Mouse (Mus musculus) intestine, embryonic 16.5 days (tissue): ENCODE data around the gene Sult2a8. TPM values are rescaled to one million over a fixed set of nuclear protein-coding genes. Genes with fewer than 3 reads are reported as not detected.
"Not testable (repeated sequence)": the region's sequence is repeated elsewhere in the genome, so short reads cannot be mapped to it uniquely, and the experiment has no call there.

Source experiments
- ATAC-seq: fragments of 200-750 bp; cut with Nextera tagmentation; 2 replicates; pipeline ENCODE4 v1.8.0; 2017; ENCODE audit warnings: moderate TSS enrichment, moderate library complexity
- H3K27ac ChIP-seq: fragments of 300-500 bp; sonication (generic); 2 replicates; pipeline ENCODE4 v1.5.1; 2014; ENCODE audit warnings: mild to moderate bottlenecking, low read length
- H3K27me3 ChIP-seq: fragments of 300-500 bp; sonication (generic); replicated peaks from 2 replicates; pipeline ENCODE4 v1.6.1; 2014; ENCODE audit warnings: low read length, control low read depth, mixed read lengths; ENCODE audit not compliant: control insufficient read depth, insufficient read depth
- H3K36me3 ChIP-seq: fragments of 300-500 bp; sonication (generic); 2 replicates; pipeline ENCODE4 v1.6.1; 2014; ENCODE audit warnings: low read length, control low read depth; ENCODE audit not compliant: control insufficient read depth, insufficient read depth
- H3K4me1 ChIP-seq: fragments of 300-500 bp; sonication (generic); 2 replicates; pipeline ENCODE4 v1.6.1; 2014; ENCODE audit warnings: low read length, control low read depth, mixed read lengths; ENCODE audit not compliant: control insufficient read depth, insufficient read depth
- H3K4me2 ChIP-seq: fragments of 300-500 bp; sonication (generic); 2 replicates; pipeline ENCODE4 v1.6.1; 2014; ENCODE audit warnings: low read depth, low read length, control low read depth
- H3K4me3 ChIP-seq: fragments of 300-500 bp; sonication (generic); 2 replicates; pipeline ENCODE4 v1.5.1; 2014; ENCODE audit warnings: mild to moderate bottlenecking, low read length
- H3K9ac ChIP-seq: fragments of 300-500 bp; sonication (generic); 2 replicates; pipeline ENCODE4 v1.6.1; 2014; ENCODE audit warnings: low read depth, low read length
- H3K9me3 ChIP-seq: fragments of 300-500 bp; sonication (generic); 2 replicates; pipeline ENCODE4 v1.6.1; 2016; ENCODE audit warnings: low read length, control low read depth; ENCODE audit not compliant: control insufficient read depth
- WGBS: fragments of 180-500 bp; shearing (Covaris S2); extraction: QIAGEN DNeasy Blood & Tissue Kit; methylation state at CpG from one replicate; pipeline ENCODE4 v1.1.7; 2014; 5-methylcytosine and 5-hydroxymethylcytosine counted together
- polyA plus RNA-seq: library from polyadenylated mRNA; unstranded; fragments of >200 nt; fragmentation: Nextera tagmentation; extraction: Ambion mirVana; gene quantifications from 2 replicates; pipeline ENCODE4 v1.2.1, GENCODE M21; 2015

Gene Sult2a8
- 0.09 TPM in 1 of 2 replicates, not detected in the other for polyA plus RNA-seq

GRCm38 (mm10) chr7:14446534-14446933, at the start of gene Sult2a8:
Gene Sult2a8 (minus strand): TSS chr7:14446769.
- Histone ChIP-seq H3K4me1 (no peaks in the 10 kb centered on the region), H3K36me3 (no peaks in the 10 kb centered on the region), H3K4me3 (no peak within 1 kb of the TSS), H3K9me3 (no peaks in the 10 kb centered on the region), H3K27ac (no peak within 1 kb of the TSS), H3K27me3 (no peaks in the 10 kb centered on the region), H3K4me2 (no peak within 1 kb of the TSS), H3K9ac (no peak within 1 kb of the TSS)
- 62% methylated on average over 3 of the region's 3 CpGs for WGBS
- no peak for ATAC-seq

- Histone ChIP-seq H3K9ac (no peak within 1 kb of the TSS), H3K4me1 (no peaks in the 10 kb centered on the region), H3K9me3 (no peaks in the 10 kb centered on the region), H3K27ac (no peak within 1 kb of the TSS), H3K36me3 (no peaks in the 10 kb centered on the region), H3K4me3 (no peak within 1 kb of the TSS), H3K27me3 (no peaks in the 10 kb centered on the region), H3K4me2 (no peak within 1 kb of the TSS)
- ATAC-seq, result no peak
- WGBS, result 88% methylated on average over 4 of the region's 4 CpGs
Measured at GRCm38 (mm10) chr7:14494130-14494529, 47.6 kb upstream of the Sult2a8 start, which contains the start of gene Sult2a7. Gene Sult2a7 (minus strand): TSS chr7:14494230.

GRCm38 (mm10) chr7:14492886-14493285, 46.3 kb upstream of the Sult2a8 start:
- Histone ChIP-seq H3K27ac (no peak overlapping the region), H3K27me3 (no peaks in the 10 kb centered on the region), H3K9ac (no peak overlapping the region), H3K36me3 (no peaks in the 10 kb centered on the region), H3K4me1 (no peaks in the 10 kb centered on the region), H3K4me2 (no peak overlapping the region), H3K9me3 (no peaks in the 10 kb centered on the region), H3K4me3 (no peak overlapping the region)
- no peak for ATAC-seq
- WGBS, result 74% methylated on average over 3 of the region's 3 CpGs

- Histone ChIP-seq H3K4me3 (no peak overlapping the region), H3K27ac (no peak overlapping the region), H3K36me3 (no peaks in the 10 kb centered on the region), H3K4me1 (no peaks in the 10 kb centered on the region), H3K4me2 (no peak overlapping the region), H3K27me3 (no peaks in the 10 kb centered on the region), H3K9me3 (no peaks in the 10 kb centered on the region), H3K9ac (no peak overlapping the region)
- ATAC-seq, result no peak
Measured at GRCm38 (mm10) chr7:14439581-14439980, 7.0 kb downstream of the Sult2a8 start.

GRCm38 (mm10) chr7:14438484-14438883, 8.1 kb downstream of the Sult2a8 start:
- Histone ChIP-seq H3K4me2 (no peak overlapping the region), H3K27me3 (no peaks in the 10 kb centered on the region)
- 66% methylated on average over 1 of the region's 1 CpGs for WGBS

GRCm38 (mm10) chr7:14438029-14438428, 8.5 kb downstream of the Sult2a8 start:
- 82% methylated on average over 2 of the region's 2 CpGs for whole genome bisulfite sequencing

More at GRCm38 (mm10) chr7:14438484-14438883, 8.1 kb downstream of the Sult2a8 start:
- no peak for ATAC-seq
- H3K4me3 ChIP-seq, result no peak overlapping the region
- H3K27ac ChIP-seq, result no peak overlapping the region
- no peak overlapping the region for H3K9ac ChIP-seq
- H3K4me1 ChIP-seq, result no peaks in the 10 kb centered on the region
- no peaks in the 10 kb centered on the region for H3K36me3 ChIP-seq
- no peaks in the 10 kb centered on the region for H3K9me3 ChIP-seq

GRCm38 (mm10) chr7:14399363-14399762, 47.2 kb downstream of the Sult2a8 start:
- H3K4me3 ChIP-seq, H3K36me3 ChIP-seq, H3K27me3 ChIP-seq, H3K9ac ChIP-seq, H3K9me3 ChIP-seq, H3K4me1 ChIP-seq, H3K4me2 ChIP-seq, H3K27ac ChIP-seq, ATAC-seq: not testable (repeated sequence)

More at GRCm38 (mm10) chr7:14438029-14438428, 8.5 kb downstream of the Sult2a8 start:
- H3K4me1 ChIP-seq, result no peaks in the 10 kb centered on the region
- no peak overlapping the region for H3K9ac ChIP-seq
- no peak for ATAC-seq
- H3K36me3 ChIP-seq, result no peaks in the 10 kb centered on the region
- no peak overlapping the region for H3K4me2 ChIP-seq
- no peaks in the 10 kb centered on the region for H3K9me3 ChIP-seq
- H3K27ac ChIP-seq, result no peak overlapping the region
- no peak overlapping the region for H3K4me3 ChIP-seq
- H3K27me3 ChIP-seq, result no peaks in the 10 kb centered on the region

- Histone ChIP-seq H3K4me2 (no peak overlapping the region), H3K27me3 (no peaks in the 10 kb centered on the region), H3K4me3 (no peak overlapping the region), H3K4me1 (no peaks in the 10 kb centered on the region), H3K9ac (no peak overlapping the region), H3K9me3 (no peaks in the 10 kb centered on the region), H3K27ac (no peak overlapping the region), H3K36me3 (no peaks in the 10 kb centered on the region)
- ATAC-seq, result no peak
Measured at GRCm38 (mm10) chr7:14396462-14396861, 50.1 kb downstream of the Sult2a8 start.
